Comparison of ENCODE assay signal across 17 mouse cellular contexts in the genomic region with DNA sequence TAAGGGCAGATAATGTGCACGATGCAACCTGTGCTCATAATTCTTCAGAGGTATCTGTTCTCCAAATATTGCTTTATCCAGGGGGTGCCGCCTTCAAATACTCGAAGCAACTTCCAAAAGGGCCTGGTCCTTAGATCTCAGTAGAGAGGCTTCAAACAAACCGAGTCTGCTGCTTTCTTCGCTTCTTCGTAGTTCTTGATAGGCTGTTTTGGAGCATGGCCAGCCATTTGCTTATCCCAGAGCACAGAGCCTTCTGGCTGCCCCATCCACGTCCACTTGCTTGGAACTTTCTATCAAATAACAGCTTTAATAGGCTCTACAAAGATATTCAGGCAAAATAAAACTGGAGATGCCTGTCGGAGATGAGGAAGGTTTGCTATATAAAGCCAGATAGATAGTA. TPM values are rescaled to one million over a fixed set of nuclear protein-coding genes. Genes with fewer than 3 reads are reported as not detected.
"Had no signal": no experiment of that assay in that cellular context is flagged by ENCODE, and none has a peak within 500 bp of the region (broad histone marks: within the 10 kb centered on the region; RNA-seq: fewer than 3 reads in every experiment).

No protein-coding gene starts in this region.

- H3K36me3 ChIP-seq: intestine, embryonic 15.5 days; limb, embryonic 12.5 days; midbrain, embryonic 12.5 days; neural tube, embryonic 13.5 days; stomach, embryonic 15.5 days had no signal

- H3K4me1 ChIP-seq: intestine, embryonic 15.5 days; limb, embryonic 12.5 days; midbrain, embryonic 12.5 days; neural tube, embryonic 13.5 days; stomach, embryonic 15.5 days had no signal

- H3K9me3 ChIP-seq: intestine, embryonic 15.5 days; limb, embryonic 12.5 days; midbrain, embryonic 12.5 days; neural tube, embryonic 13.5 days; stomach, embryonic 15.5 days had no signal

- H3K27ac ChIP-seq: intestine, embryonic 15.5 days; layer of hippocampus, adult 2 months; limb, embryonic 12.5 days; liver, embryonic 14.5 days; midbrain, embryonic 12.5 days; neural tube, embryonic 13.5 days; stomach, embryonic 15.5 days had no signal

- ATAC-seq: intestine, embryonic 15.5 days; lung, postnatal 0 days; midbrain, embryonic 16.5 days had no signal

- DNase-seq: kidney, adult 8-10 months; kidney, postnatal 36 days; liver; lung, adult 18-20 months; retina, postnatal 1 day; right cerebral cortex, postnatal 4 days; thymus, postnatal 14 days had no signal

- H3K4me3 ChIP-seq: intestine, embryonic 15.5 days; layer of hippocampus, adult 2 months; limb, embryonic 12.5 days; midbrain, embryonic 12.5 days; neural tube, embryonic 13.5 days; stomach, embryonic 15.5 days had no signal

- H3K9ac ChIP-seq: intestine, embryonic 15.5 days; limb, embryonic 12.5 days; liver, embryonic 14.5 days; midbrain, embryonic 12.5 days; neural tube, embryonic 13.5 days; stomach, embryonic 15.5 days had no signal

- H3K4me2 ChIP-seq: intestine, embryonic 15.5 days; limb, embryonic 12.5 days; midbrain, embryonic 12.5 days; neural tube, embryonic 13.5 days; stomach, embryonic 15.5 days had no signal

- H3K27me3 ChIP-seq: intestine, embryonic 15.5 days; neural tube, embryonic 13.5 days; stomach, embryonic 15.5 days had no signal

RNA-seq across cellular contexts. Expression of a gene that starts 58.6 kb away (rescaled TPM):
- total RNA-seq: megakaryocyte-erythroid progenitor cell, adult 5-6 weeks had no signal
